Mouse (Mus musculus): ENCODE measurements around the gene Rtl8b. TPM values are rescaled to one million over a fixed set of nuclear protein-coding genes. Genes with fewer than 3 reads are reported as not detected.
"Not testable (repeated sequence)": the region's sequence is repeated elsewhere in the genome, so short reads cannot be mapped to it uniquely, and the experiment has no call there.

Rtl8b gene
- polyA plus RNA-seq (2015; fragmentation: Nextera tagmentation; extraction: Ambion mirVana), result 189 and 193 TPM in 2 replicates

DNA sequence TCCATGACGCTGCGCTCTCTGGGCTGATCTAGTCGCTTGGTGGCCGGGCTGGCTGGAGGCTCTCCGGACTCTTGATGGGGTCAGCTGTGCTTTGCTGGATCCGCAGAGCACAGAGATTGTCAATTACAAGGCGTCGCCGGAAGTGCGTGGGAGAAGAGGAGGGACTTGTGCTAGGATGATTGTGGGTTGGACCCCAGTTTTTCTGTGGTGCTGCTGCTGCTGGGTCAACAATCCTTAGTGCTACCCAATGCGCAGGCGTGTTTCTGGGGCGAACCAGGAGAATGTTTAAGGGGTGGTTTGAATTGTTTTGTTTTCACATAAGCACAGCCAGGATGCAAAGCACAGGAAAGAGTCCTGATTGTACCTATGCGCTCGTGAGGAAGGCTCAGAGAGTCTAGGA lies at the start of gene Rtl8b:
Rtl8b (minus strand) TSS at position 115 of the 400 bp plus-strand sequence.
- Histone ChIP-seq H3K27me3 (no peaks in the 10 kb centered on the region), H3K9me3 (no peaks in the 10 kb centered on the region), H3K4me2 (peak within 1 kb of the TSS; percentile 52), H3K4me3 (peak within 1 kb of the TSS; percentile 34), H3K27ac (replicated peaks) (peak within 1 kb of the TSS; percentile 79), H3K9ac (peak within 1 kb of the TSS; percentile 14; the same call in 1 of the 2 replicates), H3K4me1 (replicated peaks) (no peaks in the 10 kb centered on the region), H3K36me3 (no peaks in the 10 kb centered on the region)
- ATAC-seq (ENCODE audit: low FRiP score, low read depth), result peak; percentile 96
- 14% methylated on average over 11 of the region's 15 CpGs for WGBS

DNA sequence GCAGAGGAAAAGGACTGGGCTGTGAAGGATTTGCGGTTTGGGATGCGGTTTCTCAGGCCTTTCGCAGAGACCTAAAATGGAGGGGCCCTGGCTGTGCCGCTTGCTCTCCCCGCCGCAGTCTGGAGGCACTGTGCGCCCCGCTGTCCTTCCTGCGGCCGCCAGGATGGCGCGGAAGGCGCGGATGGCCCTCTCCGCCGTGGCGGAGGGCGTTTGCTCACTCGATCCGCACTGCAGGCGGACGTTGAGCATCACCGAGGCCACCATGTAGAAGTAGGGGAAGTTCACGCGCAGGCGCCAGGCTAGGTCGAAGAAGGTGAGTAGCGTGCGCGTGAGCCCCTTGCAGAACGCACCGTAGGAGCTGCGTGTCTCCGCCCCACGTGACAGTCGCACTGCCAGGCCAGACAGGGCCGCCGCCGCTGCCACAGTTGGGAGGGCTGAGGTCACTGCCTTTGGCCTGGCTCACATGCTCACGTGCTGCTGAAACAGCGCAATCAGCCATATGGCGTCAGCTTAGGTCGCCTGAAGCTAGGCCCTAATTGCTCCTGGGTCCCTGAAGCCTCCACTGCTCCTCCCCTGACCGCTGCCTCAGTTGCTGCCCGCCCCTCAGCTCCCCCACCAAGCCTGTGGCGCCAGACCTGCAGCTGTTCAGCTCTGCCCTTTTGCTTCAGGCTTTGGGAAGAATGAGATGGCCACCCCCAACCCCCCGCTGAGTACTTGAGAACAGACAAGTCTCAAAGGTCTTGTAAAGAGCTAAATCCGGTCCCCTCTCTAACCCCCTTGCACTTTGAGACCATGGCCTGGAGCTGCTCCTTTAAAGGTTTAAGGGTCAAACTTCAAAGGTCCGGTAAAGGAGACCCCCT lies 46.3 kb upstream of the Rtl8b start:
- Histone ChIP-seq H3K27me3 (no peaks in the 10 kb centered on the region), H3K9me3 (no peaks in the 10 kb centered on the region), H3K9ac (peak overlapping the region; percentile 47), H3K4me1 (replicated peaks) (0 out of 2 replicates have a peak, but pooled peaks cover 3% of the 10 kb centered on the region), H3K36me3 (no peaks in the 10 kb centered on the region), H3K27ac (replicated peaks) (peak overlapping the region; percentile 65; the same call in 1 of the 2 replicates), H3K4me3 (peak overlapping the region; percentile 40), H3K4me2 (peak overlapping the region; percentile 61)
- peak; percentile 94 for ATAC-seq (ENCODE audit: low FRiP score, low read depth)
- 19% methylated on average over 47 of the region's 49 CpGs for WGBS

GRCm38 (mm10) chrX:53715942-53716322 lies 45.7 kb upstream of the Rtl8b start:
- H3K9me3 ChIP-seq, result no peaks in the 10 kb centered on the region
- H3K4me1 ChIP-seq (replicated peaks), result 0 out of 2 replicates have a peak, but pooled peaks cover 3% of the 10 kb centered on the region
- H3K4me2 ChIP-seq, result peak overlapping the region; percentile 61
- H3K36me3 ChIP-seq, result no peaks in the 10 kb centered on the region
- H3K27ac ChIP-seq (replicated peaks), result no peak overlapping the region
- H3K9ac ChIP-seq, result peak overlapping the region; percentile 47; the same call in 1 of the 2 replicates
- peak overlapping the region; percentile 40 for H3K4me3 ChIP-seq
- 55% methylated on average over 2 of the region's 2 CpGs for WGBS
- no peaks in the 10 kb centered on the region for H3K27me3 ChIP-seq
- peak; percentile 32; the same call in 1 of the 2 replicates for ATAC-seq (ENCODE audit: low FRiP score, low read depth)

- Histone ChIP-seq H3K4me1 (replicated peaks) (no peaks in the 10 kb centered on the region), H3K4me2 (no peak overlapping the region), H3K36me3 (no peaks in the 10 kb centered on the region), H3K4me3 (no peak overlapping the region), H3K9me3 (no peaks in the 10 kb centered on the region), H3K27ac (replicated peaks) (no peak overlapping the region), H3K27me3 (no peaks in the 10 kb centered on the region), H3K9ac (no peak overlapping the region)
- no peak for ATAC-seq (ENCODE audit: low FRiP score, low read depth)
- 84% methylated on average over 3 of the region's 3 CpGs for WGBS
Observed at GRCm38 (mm10) chrX:53702673-53703072, 32.5 kb upstream of the Rtl8b start.

GRCm38 (mm10) chrX:53699225-53699624 lies 29.0 kb upstream of the Rtl8b start:
- no peak overlapping the region for H3K4me2 ChIP-seq
- no peaks in the 10 kb centered on the region for H3K4me1 ChIP-seq (replicated peaks)
- ATAC-seq (ENCODE audit: low FRiP score, low read depth), result no peak
- no peak overlapping the region for H3K27ac ChIP-seq (replicated peaks)
- no peaks in the 10 kb centered on the region for H3K36me3 ChIP-seq
- H3K9ac ChIP-seq, result no peak overlapping the region
- WGBS, result 88% methylated on average over 2 of the region's 2 CpGs
- no peak overlapping the region for H3K4me3 ChIP-seq
- no peaks in the 10 kb centered on the region for H3K27me3 ChIP-seq
- H3K9me3 ChIP-seq, result no peaks in the 10 kb centered on the region

DNA sequence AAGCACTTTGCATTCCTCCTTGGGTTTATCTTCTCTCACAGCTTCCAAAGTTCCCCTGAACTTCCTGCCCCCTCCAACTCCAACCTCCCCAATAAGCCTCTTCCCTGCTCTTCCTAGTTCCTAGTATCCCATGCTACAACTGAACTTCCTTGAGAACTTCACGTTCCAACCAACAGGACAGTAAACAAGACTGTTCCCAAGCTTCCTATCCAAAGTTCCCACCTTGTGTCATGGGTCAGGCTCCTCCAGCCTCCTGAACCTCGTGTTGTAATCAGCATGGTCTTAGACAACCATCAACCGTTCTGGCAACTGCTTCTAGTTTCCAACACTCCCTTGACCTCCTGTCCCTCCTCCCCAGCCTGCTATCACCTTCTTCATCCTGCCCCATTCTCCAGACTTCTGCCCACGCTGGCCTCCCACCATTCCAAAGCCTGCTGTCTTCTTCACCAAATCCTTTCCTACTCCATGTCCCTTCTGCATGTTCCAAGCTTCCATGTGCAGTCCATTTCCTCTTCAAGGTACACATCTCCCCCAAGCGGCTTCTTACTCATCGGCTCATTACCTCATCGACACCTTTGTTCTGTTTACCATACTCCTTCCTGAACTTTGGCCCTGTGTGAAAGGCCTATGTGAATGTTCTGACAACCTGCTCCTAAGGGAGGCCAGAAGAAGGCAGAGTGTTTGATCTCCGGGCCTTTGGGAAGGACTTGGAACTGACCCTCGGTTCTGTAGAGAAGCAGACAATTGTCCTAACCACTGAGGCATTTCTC lies 24.0 kb upstream of the Rtl8b start:
- no peaks in the 10 kb centered on the region for H3K9me3 ChIP-seq
- no peak overlapping the region for H3K4me2 ChIP-seq

DNA sequence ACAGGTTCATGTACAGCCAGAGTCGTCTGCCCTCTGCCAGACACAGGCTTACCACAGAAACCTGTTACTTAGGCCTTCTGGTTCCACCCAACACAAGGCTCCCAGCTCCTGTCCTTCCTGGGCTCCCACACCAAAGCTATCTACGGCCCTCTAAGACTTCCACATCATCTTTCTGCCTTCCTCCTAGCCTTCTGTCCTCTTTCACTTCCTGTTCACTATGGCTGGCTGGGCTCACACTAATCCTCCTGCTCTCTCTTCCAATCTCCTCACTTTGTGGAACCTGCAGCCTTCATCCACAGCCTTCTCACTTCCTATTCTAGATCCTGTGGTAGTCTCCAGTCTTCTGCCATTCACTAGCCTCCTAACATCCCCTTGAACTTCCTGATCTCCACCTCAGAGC lies 22.9 kb upstream of the Rtl8b start:
- 84% methylated on average over 2 of the region's 2 CpGs for WGBS
- Histone ChIP-seq H3K27ac (replicated peaks) (no peak overlapping the region), H3K4me3 (no peak overlapping the region), H3K9me3 (no peaks in the 10 kb centered on the region), H3K4me1 (replicated peaks) (no peaks in the 10 kb centered on the region), H3K4me2 (no peak overlapping the region), H3K36me3 (no peaks in the 10 kb centered on the region), H3K9ac (no peak overlapping the region), H3K27me3 (no peaks in the 10 kb centered on the region)
- ATAC-seq (ENCODE audit: low FRiP score, low read depth), result no peak

More for the DNA sequence above, 24.0 kb upstream of the Rtl8b start:
- no peak overlapping the region for H3K27ac ChIP-seq (replicated peaks)
- no peak for ATAC-seq (ENCODE audit: low FRiP score, low read depth)
- WGBS, result 88% methylated on average over 9 of the region's 9 CpGs
- H3K4me1 ChIP-seq (replicated peaks), result no peaks in the 10 kb centered on the region
- no peak overlapping the region for H3K9ac ChIP-seq
- H3K4me3 ChIP-seq, result no peak overlapping the region
- H3K27me3 ChIP-seq, result no peaks in the 10 kb centered on the region
- H3K36me3 ChIP-seq, result no peaks in the 10 kb centered on the region

DNA sequence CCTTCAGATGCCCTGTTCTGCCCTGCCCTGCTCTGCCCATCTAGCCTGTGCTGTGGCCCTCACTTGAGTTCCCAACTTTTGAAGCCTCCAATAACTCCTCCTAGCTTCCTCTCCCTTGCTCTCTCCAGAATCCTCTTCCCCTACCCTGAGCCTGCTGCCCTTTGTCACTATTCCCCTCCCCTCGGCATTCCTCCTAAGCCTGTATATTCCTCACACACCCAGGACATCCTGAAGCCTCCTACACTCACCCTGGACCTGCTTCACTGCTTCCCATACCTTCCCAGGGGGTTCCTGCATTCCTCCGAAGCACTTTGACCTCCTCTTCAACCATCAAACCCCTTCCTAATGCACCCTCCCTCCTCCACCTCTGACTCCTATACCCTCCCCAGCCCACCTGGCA lies 21.9 kb upstream of the Rtl8b start:
- Histone ChIP-seq H3K4me1 (replicated peaks) (no peaks in the 10 kb centered on the region), H3K27me3 (no peaks in the 10 kb centered on the region), H3K4me3 (no peak overlapping the region), H3K9ac (no peak overlapping the region), H3K4me2 (no peak overlapping the region), H3K36me3 (no peaks in the 10 kb centered on the region), H3K27ac (replicated peaks) (no peak overlapping the region), H3K9me3 (no peaks in the 10 kb centered on the region)
- no peak for ATAC-seq (ENCODE audit: low FRiP score, low read depth)
- WGBS, result 68% methylated on average over 2 of the region's 2 CpGs

- H3K27ac ChIP-seq (replicated peaks); H3K36me3 ChIP-seq; ATAC-seq (ENCODE audit: low FRiP score, low read depth); H3K27me3 ChIP-seq; H3K4me3 ChIP-seq; H3K4me1 ChIP-seq (replicated peaks); H3K9ac ChIP-seq; H3K9me3 ChIP-seq; H3K4me2 ChIP-seq: not testable (repeated sequence)
- WGBS, result 83% methylated on average over 2 of the region's 4 CpGs
Observed at GRCm38 (mm10) chrX:53684676-53685075, 14.5 kb upstream of the Rtl8b start.

DNA sequence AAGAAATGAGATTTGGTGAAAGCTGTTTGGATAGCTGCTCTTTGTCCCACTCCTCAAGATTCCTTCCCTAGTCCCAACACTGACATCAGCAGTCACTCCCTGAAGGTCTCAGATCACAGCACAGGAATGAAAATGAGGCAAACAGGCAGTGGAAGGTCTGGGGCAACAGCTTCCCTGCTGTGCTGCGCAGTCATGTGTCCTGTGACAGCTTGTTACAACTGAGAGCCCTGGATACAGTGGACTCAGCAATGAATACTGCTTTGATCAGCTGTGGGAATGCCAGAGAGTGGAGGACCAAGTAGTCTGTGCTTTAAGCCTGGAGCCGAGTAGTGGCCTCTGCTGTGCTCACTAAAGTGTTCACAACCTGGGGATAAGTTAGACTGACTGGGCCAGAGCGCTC lies 12.4 kb upstream of the Rtl8b start:
- ATAC-seq (ENCODE audit: low FRiP score, low read depth); H3K9me3 ChIP-seq; H3K27ac ChIP-seq (replicated peaks); H3K36me3 ChIP-seq; H3K4me3 ChIP-seq; H3K4me2 ChIP-seq; H3K27me3 ChIP-seq; H3K4me1 ChIP-seq (replicated peaks); H3K9ac ChIP-seq: not testable (repeated sequence)
- WGBS, result 47% methylated on average over 3 of the region's 3 CpGs

- H3K9ac ChIP-seq; H3K4me1 ChIP-seq (replicated peaks); H3K4me3 ChIP-seq; H3K36me3 ChIP-seq; H3K27me3 ChIP-seq; H3K4me2 ChIP-seq; H3K9me3 ChIP-seq; ATAC-seq (ENCODE audit: low FRiP score, low read depth); H3K27ac ChIP-seq (replicated peaks): not testable (repeated sequence)
- 8% methylated on average over 1 of the region's 2 CpGs for WGBS
Observed at GRCm38 (mm10) chrX:53676943-53677342, 6.7 kb upstream of the Rtl8b start.

DNA sequence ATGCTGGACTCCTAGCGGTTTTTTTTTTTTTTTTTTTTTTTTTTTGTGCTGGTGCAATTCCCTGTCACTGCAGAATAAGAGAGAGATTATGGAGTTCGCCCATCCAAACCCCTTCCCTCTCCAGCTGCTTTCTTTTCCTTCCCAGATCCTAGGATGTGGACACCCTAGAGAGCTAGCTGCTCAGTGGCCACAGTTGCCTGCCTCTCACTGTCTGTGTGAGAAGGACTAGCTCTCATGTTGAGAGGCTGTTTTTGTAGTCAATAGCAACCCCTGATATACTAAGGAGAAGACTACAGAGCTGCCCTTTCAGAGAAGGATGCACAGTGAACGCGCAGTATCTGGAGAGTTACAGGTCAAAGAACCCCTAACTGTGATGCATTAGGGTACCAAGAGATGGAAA lies 488 bp upstream of the Rtl8b start:
- 18% methylated on average over 3 of the region's 4 CpGs for WGBS
- H3K4me2 ChIP-seq, result peak overlapping the region; percentile 52
- peak overlapping the region; percentile 14; the same call in 1 of the 2 replicates for H3K9ac ChIP-seq
- ATAC-seq (ENCODE audit: low FRiP score, low read depth), result peak; percentile 64; the same call in 1 of the 2 replicates
- H3K27ac ChIP-seq (replicated peaks), result peak overlapping the region; percentile 79
- H3K36me3 ChIP-seq; H3K4me1 ChIP-seq (replicated peaks); H3K9me3 ChIP-seq; H3K27me3 ChIP-seq: not testable (repeated sequence)
- H3K4me3 ChIP-seq, result peak overlapping the region; percentile 34
